Mouse (Mus musculus): Measurements from ENCODE around the gene Med13l.

Gene Med13l

DNA sequence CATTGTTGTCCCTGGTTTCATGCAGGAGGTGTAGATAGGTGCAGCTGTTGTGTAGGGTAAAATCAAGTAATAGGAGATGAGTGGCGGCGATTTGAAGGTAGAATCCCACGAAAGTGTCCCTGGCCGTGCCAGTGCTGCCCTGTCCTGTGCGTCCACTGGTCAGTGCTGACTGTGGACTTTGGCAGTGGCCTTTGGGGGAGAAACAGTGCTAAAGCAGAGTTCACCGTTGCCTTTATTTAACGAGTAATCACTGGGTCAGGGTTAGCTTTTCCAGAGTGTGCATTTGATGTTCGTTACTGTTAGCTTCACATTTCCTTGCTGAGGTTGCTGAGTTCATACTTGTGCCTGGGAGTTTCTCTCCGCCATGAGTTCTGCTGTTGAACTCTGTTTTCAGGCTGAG, 133.5 kb downstream of the Med13l start:
- no peak for DNase-seq (ENCODE audit: low spot score)

- DNase-seq (ENCODE audit: low spot score) = no peak
These were observed 136.6 kb downstream of the Med13l start for GRCm38 (mm10) chr5:118697073-118697472.

DNA sequence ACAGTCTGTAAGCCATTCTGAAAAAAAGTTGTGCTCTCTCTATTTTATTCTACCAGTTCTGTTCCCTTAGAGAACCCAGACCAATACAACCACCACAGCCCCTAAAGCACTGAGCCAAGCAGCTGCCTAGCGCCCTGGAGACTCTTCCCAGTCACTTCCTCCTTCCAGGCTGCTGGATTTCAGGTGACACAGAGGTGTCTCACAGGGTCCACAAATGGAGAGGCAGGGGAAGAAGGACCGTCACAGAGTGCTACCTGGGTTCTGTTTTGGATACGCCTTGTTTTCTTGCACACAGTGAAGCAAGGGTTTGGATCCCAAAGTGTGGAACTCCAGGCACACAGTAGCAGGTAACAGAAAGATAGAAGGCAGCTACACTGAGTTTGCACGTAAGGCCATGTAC, 140.5 kb downstream of the Med13l start:
- DNase-seq (ENCODE audit: low spot score) = no peak

GRCm38 (mm10) chr5:118702674-118703073, 142.2 kb downstream of the Med13l start:
- no peak for DNase-seq (ENCODE audit: low spot score)

DNA sequence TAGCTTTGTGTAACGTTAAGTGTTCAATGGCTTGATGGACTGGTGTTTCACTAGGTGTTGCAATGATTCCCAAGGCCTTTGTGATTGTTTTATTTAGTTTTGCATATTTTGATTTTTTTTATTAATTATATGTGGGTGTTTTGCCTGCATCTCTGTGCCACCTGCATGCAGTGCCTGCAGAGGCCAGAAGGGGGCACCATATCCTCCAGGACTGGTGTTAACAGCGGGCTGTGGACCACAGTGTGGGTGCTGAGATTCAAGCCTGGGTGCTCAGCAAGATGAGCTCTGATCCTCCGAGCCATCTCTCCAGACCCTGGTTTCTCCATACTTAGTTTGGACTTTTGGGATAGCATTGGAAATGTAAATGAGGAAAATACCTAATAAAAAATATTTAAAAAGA, 143.7 kb downstream of the Med13l start:
- DNase-seq (ENCODE audit: low spot score) = no peak

GRCm38 (mm10) chr5:118704960-118705359, 144.5 kb downstream of the Med13l start:
- DNase-seq (ENCODE audit: low spot score) = no peak

DNA sequence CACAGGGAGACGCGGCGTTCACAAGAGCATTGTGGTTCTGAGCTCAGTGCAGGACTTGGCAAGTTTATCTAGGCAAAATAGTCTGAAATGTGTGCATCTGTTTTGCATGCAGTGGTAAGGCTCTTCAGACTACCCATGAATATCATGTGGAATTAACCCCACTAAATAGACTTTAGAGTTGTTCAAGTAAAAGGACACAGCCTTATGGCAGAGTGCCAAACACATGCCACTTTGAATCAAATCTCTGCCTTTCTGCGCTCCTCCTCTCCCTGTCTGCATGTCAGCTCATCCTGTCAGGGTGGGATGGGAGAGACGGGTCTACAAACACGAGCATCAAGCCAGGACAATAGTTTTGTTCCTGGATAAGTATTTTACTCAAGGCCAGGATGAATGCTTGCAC, 145.5 kb downstream of the Med13l start:
- DNase-seq (ENCODE audit: low spot score) = no peak

- DNase-seq (ENCODE audit: low spot score) = no peak
These were observed 145.9 kb downstream of the Med13l start for GRCm38 (mm10) chr5:118706414-118706813.

DNA sequence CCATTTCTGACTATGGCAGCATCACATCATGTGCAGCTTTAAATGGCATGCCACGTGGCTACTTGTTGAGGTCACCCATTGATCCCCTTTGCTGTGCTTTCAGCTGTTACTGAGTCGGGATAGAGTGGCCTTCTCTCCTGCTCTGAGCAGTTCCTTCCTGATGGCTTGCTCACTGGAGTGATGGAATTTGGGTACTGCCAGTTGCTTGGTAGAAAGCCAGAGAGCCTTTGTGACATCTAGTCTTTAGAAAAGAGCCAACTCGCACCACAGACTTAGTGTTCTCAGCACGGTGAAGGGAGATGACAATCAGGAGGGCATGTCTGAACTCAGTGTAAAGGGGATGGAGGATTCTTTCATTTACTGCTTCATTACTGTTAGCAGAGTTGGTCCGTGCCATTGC, 147.0 kb downstream of the Med13l start:
- DNase-seq (ENCODE audit: low spot score) = no peak

GRCm38 (mm10) chr5:118708215-118708949, 147.9 kb downstream of the Med13l start:
- peak; percentile 81 for DNase-seq (ENCODE audit: low spot score)

- DNase-seq (ENCODE audit: low spot score) = no peak
These were observed 149.4 kb downstream of the Med13l start for GRCm38 (mm10) chr5:118709847-118710251.

- no peak for DNase-seq (ENCODE audit: low spot score)
These were observed 155.0 kb downstream of the Med13l start for GRCm38 (mm10) chr5:118715518-118715917.

DNA sequence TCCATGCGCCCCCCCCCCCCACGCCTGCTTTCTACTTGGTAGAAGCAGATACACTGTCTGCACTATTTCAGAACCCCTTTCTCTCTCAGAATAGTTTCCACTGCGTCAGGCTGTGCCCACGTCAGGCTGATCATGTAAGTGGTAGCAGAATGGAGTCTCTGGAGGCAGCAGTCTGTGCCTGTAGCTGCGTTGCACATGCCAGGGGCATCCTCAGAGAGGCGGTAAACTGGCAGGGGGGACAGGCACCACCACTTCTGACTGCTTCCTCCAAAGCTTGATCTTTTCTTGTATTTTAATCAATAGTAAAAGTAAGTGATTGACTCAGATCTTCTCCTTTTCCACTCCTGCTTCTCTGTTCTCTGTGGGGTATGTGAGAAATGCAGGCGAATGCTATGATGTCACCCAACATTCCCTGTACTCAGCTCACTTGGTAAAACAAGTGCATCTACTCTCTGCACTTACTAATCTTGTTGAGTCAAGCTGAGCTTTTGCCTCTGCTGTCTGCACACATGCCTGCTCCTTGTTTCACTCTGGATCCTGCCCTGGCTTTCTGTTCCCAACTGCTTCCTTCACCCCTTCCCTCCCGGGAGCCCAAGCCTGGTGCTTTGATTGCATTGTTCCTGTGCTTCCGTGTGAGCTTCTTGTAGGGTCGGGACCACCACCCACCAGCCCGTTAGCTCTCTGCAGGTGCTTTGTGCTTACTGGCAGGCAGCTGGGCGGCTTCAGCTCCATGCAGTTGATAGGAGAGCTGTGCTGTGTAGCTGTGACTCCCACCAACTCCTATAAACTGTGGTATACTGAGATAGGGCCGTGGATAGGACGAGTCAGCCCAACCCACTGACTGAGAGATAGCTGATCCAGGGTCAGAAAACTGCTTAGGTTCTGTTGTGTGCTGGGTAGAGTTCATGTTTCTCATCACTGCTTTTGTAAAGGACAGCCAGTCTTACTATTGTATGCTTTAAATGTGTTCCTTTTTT, 156.1 kb downstream of the Med13l start:
- no peak for DNase-seq (ENCODE audit: low spot score)

GRCm38 (mm10) chr5:118717456-118717855, 157.0 kb downstream of the Med13l start:
- DNase-seq (ENCODE audit: low spot score) = no peak

DNA sequence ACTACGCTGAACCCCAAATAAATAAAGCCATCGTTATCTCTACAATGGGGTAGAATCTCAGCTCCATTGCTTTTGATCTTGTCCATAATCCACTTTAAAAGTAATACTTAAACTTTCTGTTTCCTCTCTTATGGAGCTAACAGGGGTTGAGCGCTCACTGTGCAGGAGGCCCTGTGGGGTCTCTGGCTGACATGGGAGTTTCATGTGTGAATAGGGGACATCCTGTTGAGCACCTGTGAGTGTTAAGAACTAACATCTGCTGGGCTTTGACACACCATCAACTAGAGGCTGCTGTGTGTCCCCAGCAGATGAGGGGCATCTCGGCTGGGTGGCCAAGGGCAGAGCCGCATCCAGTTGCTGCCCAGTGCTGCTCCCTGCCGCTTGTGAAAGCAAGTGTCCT, 157.6 kb downstream of the Med13l start:
- no peak for DNase-seq (ENCODE audit: low spot score)

DNA sequence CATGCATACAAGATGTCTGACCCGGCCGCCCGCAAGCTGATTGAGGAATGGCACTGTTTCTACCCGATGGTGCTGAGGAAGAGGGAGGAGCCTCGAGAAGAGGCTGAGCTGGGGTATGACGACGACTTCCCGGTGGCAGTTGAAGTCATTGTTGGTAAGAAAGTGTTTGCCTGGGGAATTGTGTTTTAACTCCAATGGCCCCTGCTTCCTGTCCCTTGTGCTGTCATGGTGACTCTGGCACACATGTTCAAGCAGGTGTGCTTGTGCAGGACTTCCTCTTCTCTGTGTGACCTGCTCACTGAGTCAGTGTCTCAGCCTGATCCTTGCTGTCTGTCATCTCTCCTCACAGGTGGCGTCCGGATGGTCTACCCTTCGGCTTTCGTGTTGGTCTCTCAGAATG, 160.9 kb downstream of the Med13l start:
- no peak for DNase-seq (ENCODE audit: low spot score)

DNA sequence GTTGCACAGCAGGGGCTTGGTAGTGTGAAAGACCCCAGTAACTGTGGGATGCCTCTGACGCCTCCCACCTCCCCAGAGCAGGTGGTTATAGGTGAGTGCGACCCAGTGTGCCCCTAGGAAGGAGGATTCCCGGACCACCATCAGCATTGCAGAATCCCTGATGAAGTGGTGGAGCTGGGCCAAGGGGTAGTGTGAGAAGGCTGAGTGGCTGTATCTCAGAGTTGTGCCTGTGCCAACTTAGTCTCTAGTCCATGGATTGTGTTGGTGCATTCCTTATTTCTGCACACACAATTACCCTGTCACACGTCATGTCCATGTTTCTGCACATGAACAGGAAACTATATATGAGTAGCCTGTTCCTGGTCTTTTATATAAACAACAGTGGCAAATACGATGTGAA, 161.4 kb downstream of the Med13l start:
- no peak for DNase-seq (ENCODE audit: low spot score)

DNA sequence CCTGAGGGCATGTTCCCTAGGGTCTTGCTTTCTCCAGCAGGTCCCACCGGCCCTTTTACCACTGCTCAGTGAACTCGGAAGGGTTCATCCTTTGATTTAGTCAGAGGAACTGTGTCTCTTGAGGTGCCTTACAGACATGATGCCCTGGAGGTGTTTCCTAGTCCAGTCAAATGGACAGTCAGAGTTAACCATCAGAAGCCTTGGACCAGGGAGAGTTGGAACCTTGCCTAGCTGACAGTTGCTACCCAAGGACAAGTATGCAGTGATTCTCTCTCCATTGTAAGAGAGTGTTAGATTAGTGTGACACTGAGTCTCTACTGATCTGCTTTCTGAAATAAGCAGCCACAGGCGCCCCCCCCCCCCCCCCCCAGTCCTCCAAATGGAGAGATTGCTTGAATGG, 162.0 kb downstream of the Med13l start:
- no peak for DNase-seq (ENCODE audit: low spot score)

- no peak for DNase-seq (ENCODE audit: low spot score)
These were observed 164.9 kb downstream of the Med13l start for GRCm38 (mm10) chr5:118725425-118725824.

DNA sequence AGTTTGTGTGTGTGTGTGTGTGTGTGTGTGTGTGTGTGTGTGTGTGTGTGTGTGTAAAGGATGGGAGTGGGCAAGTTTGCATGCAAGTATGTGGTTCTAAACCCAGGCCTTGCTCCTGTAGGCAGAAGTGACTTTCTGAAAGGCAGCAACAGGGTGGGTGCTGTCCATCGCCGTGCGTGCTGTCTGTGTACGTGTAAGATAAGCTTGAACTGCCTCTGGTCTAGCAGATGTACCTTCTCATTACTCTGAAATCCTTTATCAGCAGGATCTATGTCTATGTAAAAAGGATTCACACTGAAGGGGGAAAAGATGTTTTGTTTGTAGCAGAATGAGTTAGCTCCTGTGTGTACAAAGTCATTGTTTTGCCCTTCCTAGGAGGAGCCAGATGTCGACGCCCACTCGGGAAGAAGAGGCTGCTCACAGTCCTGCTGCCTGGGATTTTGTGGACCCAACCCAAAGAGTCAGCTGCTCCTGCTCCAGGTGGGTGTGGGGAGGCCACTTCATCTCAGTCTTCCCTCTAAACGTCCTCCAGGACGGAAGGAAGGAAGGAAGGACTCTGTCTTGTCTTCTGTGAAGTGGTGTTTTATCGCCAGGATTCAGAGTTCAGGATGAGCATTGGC, 165.5 kb downstream of the Med13l start:
- no peak for DNase-seq (ENCODE audit: low spot score)

- no peak for DNase-seq (ENCODE audit: low spot score)
These were observed 166.9 kb downstream of the Med13l start for GRCm38 (mm10) chr5:118727336-118727735.

- no peak for DNase-seq (ENCODE audit: low spot score)
These were observed 171.7 kb downstream of the Med13l start for GRCm38 (mm10) chr5:118732221-118732620.

DNA sequence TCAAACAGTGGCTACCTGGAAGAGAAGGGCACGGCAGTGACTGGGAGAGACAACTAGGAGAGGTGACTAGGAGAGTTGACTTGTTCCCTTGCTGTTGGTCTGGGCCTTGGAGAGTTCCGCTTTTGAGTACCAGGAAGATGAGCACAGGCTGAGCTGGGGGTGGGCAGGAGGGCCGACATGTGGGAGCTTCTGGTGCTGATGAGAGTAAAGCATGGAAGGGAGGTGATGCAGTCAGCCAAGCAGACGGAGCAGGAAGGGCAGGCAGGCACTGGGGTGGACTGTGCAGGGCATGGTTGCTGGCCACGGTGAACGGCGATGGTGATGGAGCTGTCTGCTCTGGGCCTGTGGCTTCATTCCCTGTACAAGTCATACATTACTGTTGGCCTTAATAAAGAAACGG, 172.2 kb downstream of the Med13l start:
- no peak for DNase-seq (ENCODE audit: low spot score)
